Mouse (Mus musculus): ENCODE results near the gene Gm17334.

The Gm17334 gene

DNA sequence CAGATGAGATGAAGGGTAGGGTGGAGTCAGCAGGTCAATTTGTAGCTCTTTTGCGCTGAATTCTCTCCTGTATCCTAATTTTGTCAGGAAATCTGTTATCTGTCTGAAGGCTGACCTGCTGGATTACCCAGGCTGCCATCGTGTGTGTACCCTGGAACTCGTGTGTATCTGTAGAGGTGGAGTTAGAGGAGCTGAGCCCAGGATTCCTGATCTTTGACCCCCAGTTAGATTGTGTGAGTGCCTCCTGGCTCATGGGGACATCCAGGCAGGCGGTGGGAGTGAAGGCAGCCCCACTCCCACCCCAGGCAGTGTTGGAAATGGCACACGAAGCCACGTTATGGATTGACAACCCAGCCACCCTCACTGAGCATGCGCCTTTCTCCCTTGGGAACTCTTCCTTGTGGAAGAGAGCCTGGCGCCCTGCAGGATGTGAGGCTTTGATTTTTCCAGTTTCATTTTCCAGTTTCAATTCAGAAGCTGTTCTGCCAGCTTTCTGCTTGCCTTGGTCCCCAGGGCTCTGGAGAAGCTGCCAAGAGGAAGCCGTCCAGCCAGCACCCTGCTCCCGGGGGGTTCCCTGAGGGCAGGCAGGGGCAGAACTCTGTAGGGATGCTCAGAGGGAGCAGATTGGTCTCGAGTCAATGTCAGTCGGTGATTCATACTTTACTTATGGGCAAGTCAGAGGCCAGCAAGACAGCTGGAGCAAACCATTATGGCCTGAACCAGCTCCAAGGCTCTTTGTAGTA lies 23.6 kb upstream of the Gm17334 start:
- no peak for DNase-seq

DNA sequence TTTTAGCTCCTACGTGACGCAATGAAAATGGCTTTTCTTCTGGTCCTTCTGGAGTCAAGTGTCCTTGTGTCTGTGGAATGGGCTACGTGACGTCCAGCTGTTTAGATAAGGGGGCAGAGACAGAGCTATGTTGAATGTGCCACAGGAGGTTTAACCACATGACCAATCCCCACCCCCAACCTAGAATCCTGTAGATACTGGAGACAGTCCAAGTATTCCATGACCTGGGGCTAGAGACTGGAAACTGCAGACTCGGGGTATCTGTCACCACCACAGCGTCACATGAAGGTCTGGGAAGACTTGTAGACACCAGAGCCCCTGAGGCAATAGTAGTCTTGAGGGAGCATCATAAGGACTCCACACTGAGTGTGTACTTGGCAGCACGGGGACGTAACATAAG lies 22.8 kb upstream of the Gm17334 start:
- no peak for DNase-seq

DNA sequence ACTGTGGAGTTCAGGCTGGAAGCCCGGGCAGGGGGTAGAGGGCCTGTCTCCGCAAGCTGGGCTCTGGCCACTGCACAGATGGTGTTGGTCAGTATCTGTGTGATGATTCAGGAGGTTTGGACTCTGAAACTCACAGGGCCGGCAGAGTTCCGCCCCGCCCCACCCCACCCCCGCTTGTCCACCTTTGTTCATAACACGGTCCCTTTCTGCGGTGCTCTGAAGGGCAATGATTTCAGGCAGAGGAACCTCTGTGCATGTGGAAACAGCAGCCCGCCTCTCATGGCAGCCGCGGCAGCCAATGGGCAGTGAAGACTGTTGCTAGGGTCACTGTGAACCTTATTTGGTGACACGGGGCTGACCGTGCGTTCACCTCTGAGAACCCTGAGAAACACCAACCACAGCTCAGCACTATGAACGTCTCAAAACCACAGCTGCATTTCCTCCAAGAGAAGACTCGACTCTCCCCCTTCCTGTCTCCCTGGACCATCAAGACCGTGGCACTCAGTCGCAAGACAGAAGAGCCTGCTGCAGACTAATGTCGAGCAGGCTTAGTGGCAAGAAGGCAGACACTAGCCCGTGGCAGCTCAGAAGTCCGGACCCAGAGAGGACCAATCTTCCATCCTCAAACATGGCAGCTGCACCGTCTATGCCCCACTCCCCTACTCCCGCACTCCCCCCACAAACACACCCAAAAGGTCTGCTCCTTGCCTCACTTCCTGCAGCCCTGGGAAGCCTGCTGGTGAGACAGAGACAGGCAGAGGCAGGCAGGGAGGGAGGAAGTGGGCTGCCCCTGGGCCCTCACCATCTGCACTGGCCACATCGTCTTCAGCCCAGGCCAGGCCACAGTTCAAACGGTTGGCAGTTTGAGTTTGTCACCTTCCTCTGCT lies 21.9 kb upstream of the Gm17334 start:
- DNase-seq = peak; percentile 29

- DNase-seq = no peak
Measured at GRCm38 (mm10) chr11:53794015-53794414, 21.0 kb upstream of the Gm17334 start.

- no peak for DNase-seq
Measured at GRCm38 (mm10) chr11:53792986-53793385, 20.0 kb upstream of the Gm17334 start.

DNA sequence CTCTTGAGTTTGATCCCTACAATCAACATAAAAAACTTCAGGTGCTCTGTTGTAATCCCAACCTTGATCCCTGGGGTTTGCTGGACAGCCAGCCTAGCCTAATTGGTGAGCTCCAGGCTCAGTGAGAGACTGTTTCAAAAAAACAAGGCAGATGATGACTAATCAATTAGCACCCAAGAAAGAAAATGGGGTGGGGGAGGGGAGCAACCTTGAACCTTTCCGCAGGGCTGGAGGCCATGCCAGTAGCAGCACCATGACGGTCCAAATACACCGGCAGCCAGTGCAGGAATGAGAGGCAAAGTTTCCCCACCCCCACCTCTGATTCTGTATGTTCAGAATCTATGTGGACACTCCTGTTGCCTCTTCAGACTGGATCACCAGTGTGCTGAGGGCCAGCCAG lies 16.3 kb upstream of the Gm17334 start:
- no peak for DNase-seq

DNA sequence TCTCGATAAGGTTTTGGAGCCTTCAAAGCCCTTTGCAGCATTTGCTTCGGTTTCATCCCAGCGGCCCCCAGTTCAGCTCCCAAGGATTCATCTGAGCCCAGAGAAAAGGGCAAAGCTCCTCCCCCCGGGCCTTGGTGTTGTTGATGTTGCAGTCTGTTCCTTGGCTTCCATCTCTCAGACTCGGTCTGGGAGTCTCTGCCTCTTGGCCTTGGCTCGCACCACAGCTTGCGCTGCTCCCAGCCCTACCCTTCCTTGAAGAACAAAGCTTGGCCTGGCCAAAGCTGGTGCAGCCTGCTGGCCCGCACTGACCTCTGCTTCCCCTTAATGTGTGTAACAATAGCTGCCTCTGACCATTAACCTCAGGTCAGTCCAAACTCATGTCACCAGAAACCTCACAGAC lies 15.2 kb upstream of the Gm17334 start:
- DNase-seq = no peak

GRCm38 (mm10) chr11:53786058-53787031 lies 13.4 kb upstream of the Gm17334 start:
- DNase-seq = peak; percentile 24

GRCm38 (mm10) chr11:53785311-53785936 lies 12.4 kb upstream of the Gm17334 start:
- DNase-seq = no peak

GRCm38 (mm10) chr11:53783288-53783687 lies 10.3 kb upstream of the Gm17334 start:
- no peak for DNase-seq

DNA sequence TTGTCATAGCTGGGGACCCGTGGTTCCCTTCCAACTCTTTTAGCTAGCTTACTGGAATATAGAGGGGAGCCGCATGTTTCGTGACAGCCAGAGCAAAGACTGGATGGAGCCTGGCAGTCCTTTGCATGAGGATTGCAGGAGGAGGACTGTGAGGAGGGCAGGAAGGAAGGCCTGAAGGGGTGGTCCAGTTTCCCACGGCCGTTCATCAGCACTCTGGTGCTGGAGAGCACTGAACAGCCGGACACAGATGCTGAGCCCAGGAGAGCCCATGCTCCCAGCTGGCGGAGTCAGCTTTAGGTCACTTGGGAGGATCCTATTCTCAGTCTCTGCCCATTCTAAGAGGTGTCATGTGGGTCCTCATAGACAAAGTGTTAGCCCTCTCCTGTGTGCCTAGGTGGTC lies 9.0 kb upstream of the Gm17334 start:
- DNase-seq = no peak

GRCm38 (mm10) chr11:53781201-53781775 lies 8.3 kb upstream of the Gm17334 start:
- DNase-seq = no peak

GRCm38 (mm10) chr11:53780262-53780661 lies 7.3 kb upstream of the Gm17334 start:
- no peak for DNase-seq

- no peak for DNase-seq
Measured at GRCm38 (mm10) chr11:53779808-53780207, 6.8 kb upstream of the Gm17334 start.

GRCm38 (mm10) chr11:53778455-53778854 lies 5.5 kb upstream of the Gm17334 start:
- DNase-seq = no peak

DNA sequence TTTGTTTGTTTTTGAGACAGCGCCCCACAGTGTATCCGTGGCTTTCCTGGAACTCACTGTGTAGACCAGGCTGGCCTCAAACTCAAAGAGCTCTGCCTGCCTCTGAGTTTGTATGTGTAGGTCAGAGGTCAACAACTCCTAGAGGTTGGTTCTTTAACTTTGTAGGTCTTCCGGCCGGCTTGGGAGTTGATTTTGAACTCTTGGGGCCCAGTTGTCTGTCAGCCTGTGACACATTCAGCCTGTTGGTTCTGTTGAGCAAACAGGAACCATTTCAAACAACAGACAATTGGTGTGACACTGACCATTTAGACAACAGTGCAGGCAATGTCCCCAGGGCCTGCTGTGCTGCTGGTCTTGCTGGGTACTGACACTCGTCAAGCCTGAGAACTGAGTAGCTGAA lies 4.7 kb upstream of the Gm17334 start:
- no peak for DNase-seq

GRCm38 (mm10) chr11:53774659-53775255 lies 1.8 kb upstream of the Gm17334 start:
- DNase-seq = no peak

DNA sequence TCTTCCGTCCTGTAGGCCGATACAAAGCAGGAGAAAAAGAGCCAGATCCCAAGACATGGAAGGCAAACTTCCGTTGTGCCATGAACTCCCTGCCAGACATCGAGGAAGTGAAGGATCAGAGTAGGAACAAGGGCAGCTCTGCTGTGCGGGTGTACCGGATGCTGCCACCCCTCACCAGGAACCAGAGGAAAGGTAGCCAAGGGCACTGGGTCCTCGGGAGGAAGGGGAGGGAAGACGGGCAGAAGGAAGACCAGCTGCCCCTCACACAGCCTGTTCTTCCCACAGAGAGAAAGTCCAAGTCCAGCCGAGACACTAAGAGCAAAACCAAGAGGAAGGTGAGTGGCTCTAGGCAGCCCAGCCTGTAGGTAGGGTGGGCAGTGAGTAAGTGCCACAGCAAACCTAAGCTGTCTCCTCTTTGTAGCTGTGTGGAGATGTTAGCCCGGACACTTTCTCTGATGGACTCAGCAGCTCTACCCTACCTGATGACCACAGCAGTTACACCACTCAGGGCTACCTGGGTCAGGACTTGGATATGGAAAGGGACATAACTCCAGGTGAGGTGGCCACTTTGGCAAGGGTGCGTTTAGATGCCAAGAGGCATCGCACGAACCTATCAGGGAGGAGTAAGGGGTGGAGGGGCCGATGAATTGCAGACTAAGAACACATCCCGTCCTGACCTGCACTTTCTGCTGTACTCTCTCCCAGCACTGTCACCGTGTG lies 814 bp upstream of the Gm17334 start:
- DNase-seq = no peak

DNA sequence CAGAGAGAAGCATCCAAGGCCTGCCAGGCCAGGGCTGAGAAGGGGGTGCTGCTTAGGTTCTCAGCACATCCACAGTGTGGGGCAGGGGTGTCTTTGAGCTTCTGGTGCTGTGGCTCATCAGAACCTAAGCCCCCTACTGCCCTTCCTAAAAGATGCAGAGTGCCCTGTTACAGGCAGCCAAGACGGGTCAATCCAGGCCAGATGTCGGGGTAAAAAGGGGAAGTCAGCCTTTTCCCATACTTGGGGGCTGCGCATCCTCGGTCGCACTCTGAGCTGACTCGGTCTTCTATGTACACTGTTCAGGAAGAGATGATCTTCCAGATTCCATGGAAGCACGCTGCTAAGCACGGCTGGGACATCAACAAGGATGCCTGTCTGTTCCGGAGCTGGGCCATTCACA lies 451 bp downstream of the Gm17334 start:
- DNase-seq = no peak

- DNase-seq = no peak
Measured at GRCm38 (mm10) chr11:53771001-53771744, 1.8 kb downstream of the Gm17334 start.

All from cerebellum, adult 11-12 months (tissue).